Mouse (Mus musculus): ENCODE measurements around the gene Plpp6. TPM values are rescaled to one million over a fixed set of nuclear protein-coding genes. Genes with fewer than 3 reads are reported as not detected.

Gene Plpp6
- polyA plus RNA-seq, 1 experiment from 2014 or later, result 2.0 TPM

DNA sequence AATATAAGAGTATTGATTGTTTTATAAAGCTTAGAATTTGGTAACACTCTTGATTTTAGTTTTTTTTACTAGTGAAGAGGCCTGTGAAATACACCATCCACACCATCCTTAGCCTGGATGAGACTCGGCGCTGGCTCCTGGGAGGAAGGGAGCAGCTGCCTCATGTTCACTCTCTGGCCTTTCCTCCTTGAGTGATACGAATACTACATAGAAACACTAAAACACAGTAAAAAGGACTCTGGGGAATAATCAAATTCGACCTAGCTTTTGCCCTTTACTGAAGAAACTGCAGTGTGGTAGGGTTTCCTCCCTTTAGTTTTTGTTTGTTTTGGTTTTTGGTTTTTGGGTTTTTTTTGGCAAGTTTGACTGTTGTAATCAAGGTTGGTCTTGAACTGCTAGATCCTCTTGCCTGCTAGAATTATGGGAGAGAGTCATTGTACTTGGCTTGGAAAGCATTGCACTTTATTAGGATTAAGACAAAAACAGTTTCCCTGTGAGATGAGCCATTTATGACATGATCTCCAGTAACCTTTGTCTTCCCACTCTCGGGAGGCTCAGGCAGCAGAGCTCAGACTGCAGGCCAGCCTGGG is 50.8 kb downstream of the Plpp6 start:
- H3K4me3 ChIP-seq (replicated peaks), result no peak overlapping the region
- H3K9ac ChIP-seq, result no peak overlapping the region
- WGBS (ENCODE audit: insufficient replicate concordance), result 78% methylated on average over 5 of the region's 5 CpGs
- H3K4me1 ChIP-seq (replicated peaks), result no peaks in the 10 kb centered on the region
- peaks cover 60% of the 10 kb centered on the region for H3K36me3 ChIP-seq (replicated peaks)
- no peaks in the 10 kb centered on the region for H3K9me3 ChIP-seq (replicated peaks)
- H3K27ac ChIP-seq (replicated peaks), result no peak overlapping the region
- H3K27me3 ChIP-seq, result no peaks in the 10 kb centered on the region
- H3K4me2 ChIP-seq, result no peak overlapping the region
- no peak for ATAC-seq (ENCODE audit: insufficient read depth)

- Histone ChIP-seq H3K4me2 (no peak overlapping the region), H3K27ac (replicated peaks) (no peak overlapping the region), H3K27me3 (no peaks in the 10 kb centered on the region), H3K9me3 (replicated peaks) (no peaks in the 10 kb centered on the region), H3K36me3 (replicated peaks) (peaks cover 65% of the 10 kb centered on the region), H3K4me1 (replicated peaks) (no peaks in the 10 kb centered on the region), H3K4me3 (replicated peaks) (no peak overlapping the region), H3K9ac (no peak overlapping the region)
- 78% methylated on average over 8 of the region's 8 CpGs for WGBS (ENCODE audit: insufficient replicate concordance)
- ATAC-seq (ENCODE audit: insufficient read depth), result no peak
Observed at GRCm38 (mm10) chr19:29015410-29016203, 51.9 kb downstream of the Plpp6 start.

DNA sequence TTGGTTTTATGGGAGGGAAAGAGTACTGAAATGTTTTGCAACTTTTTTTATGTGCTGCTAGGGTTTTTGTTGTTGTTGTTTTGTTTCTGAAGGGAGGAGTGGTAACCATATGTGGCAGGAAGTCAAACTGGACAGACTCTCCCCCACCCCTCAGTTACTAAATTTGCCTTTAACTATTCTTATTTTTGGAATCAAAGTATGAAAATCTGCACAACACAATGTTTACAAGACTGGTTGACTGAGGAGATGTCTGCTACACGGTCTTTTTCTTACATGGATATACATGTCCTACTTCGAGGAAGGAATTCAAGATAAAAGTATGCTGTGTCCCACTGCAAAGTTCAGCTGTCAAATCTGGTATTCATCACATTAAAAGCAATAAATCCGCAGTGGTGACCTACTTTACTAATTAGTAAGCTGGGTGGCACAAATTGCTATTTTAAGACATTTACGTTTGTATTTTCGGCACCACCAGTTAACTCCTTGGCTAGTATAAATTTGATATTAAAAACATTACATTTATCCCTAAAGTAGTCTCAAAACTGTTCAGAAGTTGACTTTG is 52.5 kb downstream of the Plpp6 start:
- H3K4me3 ChIP-seq (replicated peaks), result no peak overlapping the region
- no peak overlapping the region for H3K27ac ChIP-seq (replicated peaks)
- H3K4me2 ChIP-seq, result no peak overlapping the region
- 77% methylated on average over 5 of the region's 5 CpGs for WGBS (ENCODE audit: insufficient replicate concordance)
- H3K4me1 ChIP-seq (replicated peaks), result no peaks in the 10 kb centered on the region
- H3K27me3 ChIP-seq, result no peaks in the 10 kb centered on the region
- H3K9me3 ChIP-seq (replicated peaks), result no peaks in the 10 kb centered on the region
- no peak overlapping the region for H3K9ac ChIP-seq
- no peak for ATAC-seq (ENCODE audit: insufficient read depth)
- peaks cover 62% of the 10 kb centered on the region for H3K36me3 ChIP-seq (replicated peaks)

Other genes starting within 250 kb of the Plpp6 start
- 0.07 and 0.08 TPM in 2 replicates for gene Slc1a1, start 128.9 kb upstream of the Plpp6 start, polyA plus RNA-seq (2015; fragmentation: Nextera tagmentation; extraction: Ambion mirVana)
- gene 4430402I18Rik, start 3.8 kb downstream of the Plpp6 start, polyA plus RNA-seq (2015; fragmentation: Nextera tagmentation; extraction: Ambion mirVana), result 2.2 and 2.5 TPM in 2 replicates
- 9.3 TPM in 2 replicates for gene Cdc37l1, start 26.4 kb downstream of the Plpp6 start, polyA plus RNA-seq (2015; fragmentation: Nextera tagmentation; extraction: Ambion mirVana)
- 44.9 and 45.7 TPM in 2 replicates for gene Ak3, start 84.0 kb downstream of the Plpp6 start, polyA plus RNA-seq (2015; fragmentation: Nextera tagmentation; extraction: Ambion mirVana)
- 65.8 and 69.2 TPM in 2 replicates for gene Rcl1, start 137.4 kb downstream of the Plpp6 start, polyA plus RNA-seq (2015; fragmentation: Nextera tagmentation; extraction: Ambion mirVana)

All from liver, embryonic 15.5 days (tissue).